Mouse (Mus musculus) brain, embryonic 14.5 days (tissue): ENCODE measurements at regions not wholly inside any gene's neighbourhood (a gene's known extent, or its start where the extent isn't known, plus 50 kb on each side); places are given as distances from the start of the nearest gene placed in this dataset.

Experiments
- CTCF ChIP-seq: fragments of 200-500 bp; IDR thresholded peaks from 2 replicates; pipeline ENCODE4 v1.5.1; 2012; ENCODE audit warnings: inconsistent platforms, mild to moderate bottlenecking, moderate library complexity, borderline replicate concordance; ENCODE audit not compliant: insufficient read depth, insufficient read length; ENCODE audit errors: extremely low read depth
- POLR2A ChIP-seq: fragments of 200-500 bp; IDR thresholded peaks from 2 replicates; pipeline ENCODE4 v1.6.1; 2012; ENCODE audit warnings: mild to moderate bottlenecking, inconsistent platforms, borderline replicate concordance; ENCODE audit not compliant: poor library complexity, insufficient read depth, insufficient read length, severe bottlenecking; ENCODE audit errors: extremely low read depth

- TF ChIP-seq CTCF (no peak), POLR2A (no peak)
These were observed 1027.5 kb downstream of the Gm9008 start for GRCm38 (mm10) chr6:75470051-75470450.
